30 mouse cellular contexts compared by ENCODE assay signal in genomic region chr10:17260154-17260553, GRCm38 (mm10).
A peak's percentile ranks its signal among the peaks of the same experiment; 100 is the strongest.
DNase-seq lines count a peak whose midpoint lies in the region; ATAC-seq and TF ChIP-seq lines count a peak whose summit lies in the region.
"Had no signal": no experiment of that assay in that cellular context is flagged by ENCODE, and none has a peak within 500 bp of the region (broad histone marks: within the 10 kb centered on the region; RNA-seq: fewer than 3 reads in every experiment).

No protein-coding gene starts in this region.

- WGBS in intestine, embryonic 16.5 days = 45% methylated on average over 4 of the region's 4 CpGs
- WGBS in kidney, postnatal 0 days = 37% methylated on average over 4 of the region's 4 CpGs
- WGBS in limb, embryonic 13.5 days = 28% methylated on average over 4 of the region's 4 CpGs

- DNase-seq in kidney, adult 9 months = peak; percentile 44
- no peak for DNase-seq in kidney, adult 18-20 months
- DNase-seq in kidney, postnatal 0 days (ENCODE audit: low spot score) = no peak
- DNase-seq in ovary, postnatal 14 days (ENCODE audit: low spot score) = no peak
- DNase-seq in testis, postnatal 14 days (ENCODE audit: low spot score) = no peak
- DNase-seq: adrenal gland, postnatal 25 days; cerebellum, adult 18-20 months; cerebellum, postnatal 14 days; forebrain, postnatal 0 days; gastrocnemius, postnatal 14 days; heart, postnatal 4 days; lung, embryonic 14.5 days; lung, postnatal 14 days; right cerebral cortex, adult 18-20 months; right cerebral cortex, postnatal 4 days; thymus, adult 2 months; thymus, postnatal 36 days had no signal

- H3K27ac ChIP-seq in intestine, embryonic 16.5 days (ENCODE audit: low read length) = peak overlapping the region; percentile 65; the same call in 1 of the 2 replicates
- peak overlapping the region; percentile 57 for H3K27ac ChIP-seq in kidney, postnatal 0 days
- H3K27ac ChIP-seq in limb, embryonic 13.5 days = peak overlapping the region; percentile 22; the same call in 1 of the 2 replicates
- H3K27ac ChIP-seq: embryonic facial prominence, embryonic 10.5 days; embryonic facial prominence, embryonic 15.5 days; forebrain, embryonic 12.5 days; hindbrain, embryonic 13.5 days; limb, embryonic 15.5 days; liver, embryonic 15.5 days; midbrain, embryonic 10.5 days; stomach, postnatal 0 days had no signal

- no peak overlapping the region for H3K4me3 ChIP-seq in intestine, embryonic 16.5 days (ENCODE audit: low read length)
- H3K4me3 ChIP-seq in kidney, postnatal 0 days (replicated peaks; ENCODE audit: low read depth, low read length) = no peak overlapping the region
- H3K4me3 ChIP-seq in limb, embryonic 13.5 days = no peak overlapping the region
- H3K4me3 ChIP-seq: embryonic facial prominence, embryonic 10.5 days; embryonic facial prominence, embryonic 15.5 days; forebrain, embryonic 12.5 days; heart, embryonic 12.5 days; hindbrain, embryonic 13.5 days; limb, embryonic 15.5 days; liver, embryonic 15.5 days; midbrain, embryonic 10.5 days had no signal

- H3K27me3 ChIP-seq in intestine, embryonic 16.5 days (replicated peaks; ENCODE audit: control insufficient read depth, insufficient read depth, low read length) = no peaks in the 10 kb centered on the region
- no peaks in the 10 kb centered on the region for H3K27me3 ChIP-seq in kidney, postnatal 0 days (ENCODE audit: insufficient read depth, low read length)
- no peaks in the 10 kb centered on the region for H3K27me3 ChIP-seq in limb, embryonic 13.5 days
- H3K27me3 ChIP-seq: embryonic facial prominence, embryonic 15.5 days; forebrain, embryonic 12.5 days; heart, embryonic 12.5 days; hindbrain, embryonic 13.5 days; limb, embryonic 15.5 days; liver, embryonic 15.5 days had no signal

- H3K4me2 ChIP-seq in intestine, embryonic 16.5 days (ENCODE audit: low read depth, low read length) = no peak overlapping the region
- no peak overlapping the region for H3K4me2 ChIP-seq in kidney, postnatal 0 days (ENCODE audit: low read length)
- H3K4me2 ChIP-seq in limb, embryonic 13.5 days (replicated peaks) = no peak overlapping the region
- H3K4me2 ChIP-seq: embryonic facial prominence, embryonic 15.5 days; forebrain, embryonic 12.5 days; heart, embryonic 12.5 days; hindbrain, embryonic 13.5 days; limb, embryonic 15.5 days; liver, embryonic 15.5 days; lung, embryonic 14.5 days had no signal

- peak; percentile 73 for ATAC-seq in intestine, embryonic 16.5 days
- 0 out of 2 replicates have a peak, but pooled peaks have one; percentile 7 for ATAC-seq in kidney, postnatal 0 days (replicated peaks; ENCODE audit: low FRiP score, low read depth)
- ATAC-seq in limb, embryonic 13.5 days (ENCODE audit: low FRiP score, low read depth) = no peak
- ATAC-seq: CD4-positive, CD25-positive, alpha-beta regulatory T cell, adult 4 months; forebrain, postnatal 0 days; midbrain, embryonic 16.5 days had no signal

- H3K36me3 ChIP-seq in intestine, embryonic 16.5 days (ENCODE audit: control insufficient read depth, insufficient read depth, low read length) = no peaks in the 10 kb centered on the region
- no peaks in the 10 kb centered on the region for H3K36me3 ChIP-seq in kidney, postnatal 0 days (ENCODE audit: insufficient read depth, low read length)
- no peaks in the 10 kb centered on the region for H3K36me3 ChIP-seq in limb, embryonic 13.5 days
- H3K36me3 ChIP-seq: embryonic facial prominence, embryonic 10.5 days; embryonic facial prominence, embryonic 15.5 days; forebrain, embryonic 12.5 days; heart, embryonic 12.5 days; hindbrain, embryonic 13.5 days; limb, embryonic 15.5 days; liver, embryonic 15.5 days; midbrain, embryonic 10.5 days had no signal

- no peaks in the 10 kb centered on the region for H3K9me3 ChIP-seq in intestine, embryonic 16.5 days (ENCODE audit: control insufficient read depth, low read length)
- H3K9me3 ChIP-seq in kidney, postnatal 0 days (replicated peaks; ENCODE audit: low read length) = no peaks in the 10 kb centered on the region
- 0 out of 2 replicates have a peak, but pooled peaks cover 7% of the 10 kb centered on the region for H3K9me3 ChIP-seq in limb, embryonic 13.5 days
- H3K9me3 ChIP-seq: embryonic facial prominence, embryonic 15.5 days; hindbrain, embryonic 13.5 days; limb, embryonic 15.5 days; liver, embryonic 15.5 days had no signal

- TF ChIP-seq CTCF in kidney, postnatal 0 days (IDR thresholded peaks at IDR 0.05; ENCODE audit: low read depth) = no peak

- H3K9ac ChIP-seq in intestine, embryonic 16.5 days (ENCODE audit: low read depth, low read length) = no peak overlapping the region
- no peak overlapping the region for H3K9ac ChIP-seq in kidney, postnatal 0 days (ENCODE audit: low read depth, low read length)
- H3K9ac ChIP-seq in limb, embryonic 13.5 days = no peak overlapping the region
- H3K9ac ChIP-seq: embryonic facial prominence, embryonic 15.5 days; forebrain, embryonic 12.5 days; forebrain, postnatal 0 days; heart, embryonic 12.5 days; hindbrain, embryonic 13.5 days; limb, embryonic 15.5 days; liver, embryonic 15.5 days; lung, embryonic 14.5 days had no signal

- H3K4me1 ChIP-seq in intestine, embryonic 16.5 days (ENCODE audit: control insufficient read depth, insufficient read depth, low read length) = peaks cover 10% of the 10 kb centered on the region; the same call in 1 of the 2 replicates
- 0 out of 2 replicates have a peak, but pooled peaks cover 4% of the 10 kb centered on the region for H3K4me1 ChIP-seq in kidney, postnatal 0 days (replicated peaks; ENCODE audit: insufficient read depth, low read length)
- peaks cover 40% of the 10 kb centered on the region for H3K4me1 ChIP-seq in limb, embryonic 13.5 days
- H3K4me1 ChIP-seq: embryonic facial prominence, embryonic 15.5 days; forebrain, embryonic 12.5 days; heart, embryonic 12.5 days; hindbrain, embryonic 13.5 days; liver, embryonic 15.5 days had no signal
